Mouse (Mus musculus) ES-Bruce4 (cell line): ENCODE results near the gene Srarp.

Source experiments
- CTCF ChIP-seq: IDR thresholded peaks from one replicate; pipeline ENCODE4 v1.8.1; 2011; ENCODE audit warnings: low read depth, low read length
- EP300 ChIP-seq: IDR thresholded peaks from 2 replicates; pipeline ENCODE4 v1.6.1; 2011; ENCODE audit warnings: low read depth, low read length; ENCODE audit not compliant: insufficient read depth
- POLR2A ChIP-seq: IDR thresholded peaks from one replicate; pipeline ENCODE4 v1.8.1; 2011; ENCODE audit warnings: low read length; ENCODE audit not compliant: insufficient read depth

DNA sequence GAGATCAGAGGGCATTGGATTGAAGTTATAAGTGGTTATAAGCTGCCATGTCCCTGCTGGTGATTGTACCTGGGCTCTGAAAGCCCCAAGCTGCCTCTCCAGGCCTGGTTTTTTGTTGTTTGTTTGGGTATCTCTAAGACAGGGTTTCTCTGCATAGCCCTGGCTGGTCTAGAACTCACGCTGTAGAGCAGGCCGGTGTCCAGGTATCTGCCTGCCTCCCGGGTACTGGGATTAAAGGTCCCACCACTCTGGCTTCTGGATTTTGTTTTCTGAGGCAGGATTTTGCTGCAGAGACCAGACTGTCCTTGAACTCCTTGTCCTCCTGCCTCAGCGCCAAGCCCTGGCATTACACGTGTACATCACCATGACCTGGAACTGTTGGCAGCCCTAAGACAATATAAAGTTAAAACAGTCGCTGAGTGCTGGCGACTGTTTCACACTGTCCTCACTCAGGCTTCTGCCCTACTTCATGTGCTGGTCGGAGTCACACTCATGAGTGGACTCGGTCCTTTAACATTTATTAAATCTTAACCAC is 16.1 kb upstream of the Srarp start:
- TF ChIP-seq CTCF (no peak), POLR2A (no peak), EP300 (no peak)
